Mouse (Mus musculus) splenic B cell, adult 2 months (primary cell): ENCODE measurements around the gene Slc38a4.

Source experiments
- DNase-seq: peaks from one replicate; pipeline ENCODE4 v3.0.0-alpha.2; 2011; ENCODE audit warnings: low read depth, low spot score
- H3K27me3 ChIP-seq: 2 replicates; pipeline ENCODE4 v1.6.1; 2012; ENCODE audit warnings: mild to moderate bottlenecking, low read length, moderate library complexity, mixed read lengths; ENCODE audit not compliant: control insufficient read depth, poor library complexity, insufficient read depth, severe bottlenecking
- H3K36me3 ChIP-seq: 2 replicates; pipeline ENCODE4 v1.6.1; 2012; ENCODE audit warnings: mild to moderate bottlenecking, low read length, moderate library complexity, mixed read lengths; ENCODE audit not compliant: control insufficient read depth, poor library complexity, insufficient read depth, severe bottlenecking

The Slc38a4 gene

GRCm38 (mm10) chr15:97011599-97012372, 44.0 kb downstream of the Slc38a4 start:
- no peaks in the 10 kb centered on the region for H3K27me3 ChIP-seq
- H3K36me3 ChIP-seq, result no peaks in the 10 kb centered on the region
- DNase-seq, result no peak

- H3K36me3 ChIP-seq, result no peaks in the 10 kb centered on the region
- no peak for DNase-seq
Observed at GRCm38 (mm10) chr15:97009271-97009670, 46.5 kb downstream of the Slc38a4 start.

DNA sequence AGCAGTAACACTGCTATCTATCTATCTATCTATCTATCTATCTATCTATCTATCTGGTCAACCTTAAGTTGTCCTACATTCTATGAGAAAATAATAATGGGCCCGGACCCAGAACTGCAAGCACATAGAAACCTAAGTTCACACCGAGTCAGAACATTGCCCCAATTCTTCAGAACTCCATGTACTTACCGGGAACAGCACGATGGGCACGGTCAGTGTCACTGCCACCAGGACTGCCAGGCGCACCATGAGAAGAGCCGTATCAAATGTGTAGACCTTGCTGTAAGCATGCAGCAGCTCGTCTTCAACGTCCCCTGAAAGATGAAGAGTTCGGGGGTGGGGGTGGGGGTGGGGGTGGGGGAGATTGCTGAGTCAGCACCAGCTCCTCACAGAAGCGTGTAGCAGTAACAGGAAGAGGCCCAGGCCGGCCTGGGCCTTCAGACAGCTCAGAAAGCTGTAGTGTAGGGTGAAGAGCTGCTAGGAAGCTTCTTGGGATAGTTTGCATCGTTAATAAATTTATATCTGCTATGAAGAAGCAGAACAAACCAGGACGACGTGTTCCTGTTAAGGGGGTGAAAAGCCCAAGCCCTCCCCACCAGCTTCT, 50.0 kb downstream of the Slc38a4 start:
- no peaks in the 10 kb centered on the region for H3K36me3 ChIP-seq
- no peaks in the 10 kb centered on the region for H3K27me3 ChIP-seq
- no peak for DNase-seq

More at GRCm38 (mm10) chr15:97009271-97009670, 46.5 kb downstream of the Slc38a4 start:
- H3K27me3 ChIP-seq, result no peaks in the 10 kb centered on the region

GRCm38 (mm10) chr15:97004525-97004867, 51.3 kb downstream of the Slc38a4 start:
- H3K27me3 ChIP-seq, result no peaks in the 10 kb centered on the region
- no peaks in the 10 kb centered on the region for H3K36me3 ChIP-seq
- no peak for DNase-seq

GRCm38 (mm10) chr15:97003851-97004524, 51.8 kb downstream of the Slc38a4 start:
- DNase-seq, result no peak
- H3K36me3 ChIP-seq, result no peaks in the 10 kb centered on the region
- no peaks in the 10 kb centered on the region for H3K27me3 ChIP-seq

DNA sequence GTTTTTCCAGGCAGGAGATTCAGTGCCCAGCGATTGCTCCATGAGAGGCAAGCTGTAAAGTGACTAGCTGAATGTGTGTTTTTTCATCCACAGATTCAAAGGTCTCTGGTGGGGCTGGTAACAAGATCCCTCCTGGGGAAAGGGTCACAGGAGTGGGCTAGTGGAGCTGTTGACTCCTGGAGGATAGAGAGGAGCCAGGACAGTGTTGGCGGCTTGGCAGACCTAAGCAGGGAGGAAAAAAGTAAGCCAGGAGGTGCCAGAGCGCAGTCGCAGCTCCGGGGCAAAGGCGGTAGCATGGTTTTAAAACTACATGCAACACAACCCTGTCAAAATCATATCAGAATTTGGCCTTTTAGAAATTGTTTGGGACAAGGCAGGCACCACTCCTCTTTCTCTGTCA, 52.6 kb downstream of the Slc38a4 start:
- H3K36me3 ChIP-seq, result no peaks in the 10 kb centered on the region
- no peak for DNase-seq
- H3K27me3 ChIP-seq, result no peaks in the 10 kb centered on the region

GRCm38 (mm10) chr15:97002752-97003151, 53.0 kb downstream of the Slc38a4 start:
- no peaks in the 10 kb centered on the region for H3K27me3 ChIP-seq
- no peaks in the 10 kb centered on the region for H3K36me3 ChIP-seq
- no peak for DNase-seq

DNA sequence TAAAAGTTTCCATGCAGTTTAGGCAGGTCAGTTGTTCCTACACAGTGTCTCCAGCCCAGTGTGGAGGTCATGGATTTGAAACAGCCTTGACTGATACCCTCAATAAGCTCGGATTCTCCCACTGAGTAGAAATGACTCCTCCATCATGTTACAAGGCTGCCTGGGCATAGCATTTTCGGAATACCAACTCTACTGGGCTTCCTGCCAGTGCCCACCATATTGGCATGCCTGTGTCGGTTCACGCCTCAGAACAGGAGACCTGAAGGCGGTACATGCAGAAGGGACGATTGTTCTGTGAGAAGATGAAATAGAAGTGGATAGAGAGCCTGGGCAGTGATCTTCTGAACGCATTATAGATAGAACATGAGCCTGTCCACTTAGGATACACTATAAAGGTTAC, 53.9 kb downstream of the Slc38a4 start:
- Histone ChIP-seq H3K27me3 (no peaks in the 10 kb centered on the region), H3K36me3 (no peaks in the 10 kb centered on the region)
- DNase-seq, result no peak

DNA sequence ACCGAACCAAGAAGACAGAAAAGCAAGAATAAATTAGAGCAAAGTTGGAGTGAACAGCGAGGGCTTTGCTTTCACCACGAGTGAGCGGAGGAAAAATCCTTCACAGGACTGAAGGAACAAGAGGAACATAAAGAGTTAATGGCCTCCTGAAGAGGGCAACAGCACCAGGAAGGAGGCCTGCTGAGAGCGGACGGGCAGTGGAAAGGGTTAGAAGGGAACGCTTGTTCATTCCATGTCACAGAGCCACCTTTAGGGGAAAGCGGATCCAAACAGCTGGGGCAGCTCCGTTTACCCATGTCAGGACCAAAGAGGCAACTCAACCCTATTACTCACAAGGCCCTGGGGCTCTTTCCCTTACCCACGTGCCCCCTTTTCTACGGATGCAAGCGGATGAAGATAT, 54.3 kb downstream of the Slc38a4 start:
- H3K36me3 ChIP-seq, result no peaks in the 10 kb centered on the region
- H3K27me3 ChIP-seq, result no peaks in the 10 kb centered on the region
- DNase-seq, result no peak

GRCm38 (mm10) chr15:97000319-97001251, 55.2 kb downstream of the Slc38a4 start:
- no peak for DNase-seq
- Histone ChIP-seq H3K36me3 (no peaks in the 10 kb centered on the region), H3K27me3 (no peaks in the 10 kb centered on the region)

GRCm38 (mm10) chr15:96999401-96999800, 56.4 kb downstream of the Slc38a4 start:
- no peaks in the 10 kb centered on the region for H3K36me3 ChIP-seq
- no peak for DNase-seq
- no peaks in the 10 kb centered on the region for H3K27me3 ChIP-seq

GRCm38 (mm10) chr15:96985618-96986017, 70.1 kb downstream of the Slc38a4 start:
- no peak for DNase-seq
- no peaks in the 10 kb centered on the region for H3K27me3 ChIP-seq
- H3K36me3 ChIP-seq, result no peaks in the 10 kb centered on the region

- no peak for DNase-seq
- no peaks in the 10 kb centered on the region for H3K27me3 ChIP-seq
Observed at GRCm38 (mm10) chr15:96983581-96984330, 72.0 kb downstream of the Slc38a4 start.

GRCm38 (mm10) chr15:96975125-96975524, 80.6 kb downstream of the Slc38a4 start:
- Histone ChIP-seq H3K36me3 (no peaks in the 10 kb centered on the region), H3K27me3 (no peaks in the 10 kb centered on the region; the same call in 1 of the 2 replicates)
- DNase-seq, result no peak

More at GRCm38 (mm10) chr15:96983581-96984330, 72.0 kb downstream of the Slc38a4 start:
- no peaks in the 10 kb centered on the region for H3K36me3 ChIP-seq
